Mouse (Mus musculus) liver, embryonic 14.5 days (tissue): ENCODE data around the gene Ccr4. TPM values are rescaled to one million over a fixed set of nuclear protein-coding genes. Genes with fewer than 3 reads are reported as not detected.

ENCODE experiments used
- ATAC-seq: fragments of 200-750 bp; cut with Nextera tagmentation; 2 replicates; pipeline ENCODE4 v1.8.0; 2017; ENCODE audit warnings: moderate number of reproducible peaks, mild to moderate bottlenecking, moderate library complexity; ENCODE audit not compliant: insufficient read depth
- DNase-seq, 3 experiments: peaks; one replicate each; pipeline ENCODE4 v3.0.0-alpha.2; 2012 to 2013; ENCODE audit warnings: low read depth in 3 of 3, low spot score in 3 of 3
- H3K27ac ChIP-seq: fragments of 300-500 bp; sonication (generic); 2 replicates; pipeline ENCODE4 v1.5.1; 2014; ENCODE audit warnings: moderate library complexity, mild to moderate bottlenecking, control low read depth, inconsistent platforms
- H3K27me3 ChIP-seq: fragments of 300-500 bp; sonication (generic); 2 replicates; pipeline ENCODE4 v1.6.1; 2014; ENCODE audit warnings: mild to moderate bottlenecking, low read length, moderate library complexity; ENCODE audit not compliant: control insufficient read depth, insufficient read depth
- H3K36me3 ChIP-seq: fragments of 300-500 bp; sonication (generic); replicated peaks from 2 replicates; pipeline ENCODE4 v1.6.1; 2014; ENCODE audit warnings: low read depth; ENCODE audit not compliant: control insufficient read depth, insufficient read depth
- H3K4me1 ChIP-seq, 2 experiments: fragments of 200-500 bp in 1 of 2; fragments of 300-500 bp in 1 of 2; sonication (generic) in 1 of 2; replicated peaks; 2 replicates each; pipeline ENCODE4 v1.6.1; 2012 to 2014; ENCODE audit warnings: antibody characterized with exemption in 1 of 2, inconsistent platforms in 1 of 2, low read length in 1 of 2; ENCODE audit not compliant: control insufficient read depth in 2 of 2, insufficient read depth in 2 of 2
- H3K4me2 ChIP-seq: fragments of 300-500 bp; sonication (generic); 2 replicates; pipeline ENCODE4 v1.6.1; 2014; ENCODE audit warnings: low read depth, mild to moderate bottlenecking, control low read depth, moderate library complexity
- H3K4me3 ChIP-seq, 2 experiments: fragments of 200-500 bp in 1 of 2; fragments of 300-500 bp in 1 of 2; sonication (generic) in 1 of 2; 2 replicates each; pipeline ENCODE4 v1.5.1; 2012 to 2014; ENCODE audit warnings: low read depth in 2 of 2, low read length in 2 of 2, mild to moderate bottlenecking in 2 of 2, control low read depth in 1 of 2, inconsistent platforms in 1 of 2, moderate library complexity in 1 of 2; ENCODE audit not compliant: insufficient read depth in 1 of 2
- H3K9ac ChIP-seq: fragments of 300-500 bp; sonication (generic); replicated peaks from 2 replicates; pipeline ENCODE4 v1.6.1; 2014; ENCODE audit warnings: mild to moderate bottlenecking, control low read depth, moderate library complexity
- H3K9me3 ChIP-seq: fragments of 300-500 bp; sonication (generic); 2 replicates; pipeline ENCODE4 v1.6.1; 2016; ENCODE audit warnings: low read length, mixed read lengths; ENCODE audit not compliant: control insufficient read depth
- CTCF ChIP-seq: IDR thresholded peaks from 2 replicates; pipeline ENCODE4 v1.5.1; 2016; ENCODE audit warnings: antibody characterized with exemption, low read depth, control low read depth
- EP300 ChIP-seq: IDR thresholded peaks from 2 replicates; pipeline ENCODE4 v1.6.1; 2016; ENCODE audit warnings: antibody characterized with exemption, low read depth
- WGBS: fragments of 180-500 bp; shearing (Covaris S2); extraction: QIAGEN DNeasy Blood & Tissue Kit; methylation state at CpG from one replicate; pipeline ENCODE4 v1.1.7; 2014; ENCODE audit not compliant: insufficient replicate concordance; 5-methylcytosine and 5-hydroxymethylcytosine counted together
- polyA plus RNA-seq, 2 experiments: library from polyadenylated mRNA; depleted of rRNA in 1 of 2; stranded (reverse) in 1 of 2; unstranded in 1 of 2; fragments of >200 nt; fragmentation: Nextera tagmentation in 1 of 2; extraction: Ambion mirVana in 1 of 2; gene quantifications; 2 replicates each; pipeline versions ENCODE4 v1.2.1 to v1.2.3; 2012 to 2014

Gene Ccr4
- polyA plus RNA-seq (2012; rRNA removed) (not detected in 2 replicates), polyA plus RNA-seq (2014; fragmentation: Nextera tagmentation; extraction: Ambion mirVana) (not detected in 2 replicates)

- no peak within 1 kb of the TSS for H3K4me2 ChIP-seq
- H3K27me3 ChIP-seq, result no peaks in the 10 kb centered on the region
- H3K9ac ChIP-seq, result no peak within 1 kb of the TSS
- H3K4me3 ChIP-seq, result no peak within 1 kb of the TSS
- TF ChIP-seq CTCF (no peak), EP300 (no peak)
- no peak within 1 kb of the TSS for H3K27ac ChIP-seq
- DNase-seq (no peak), ATAC-seq (no peak)
- H3K36me3 ChIP-seq, result no peaks in the 10 kb centered on the region
- H3K9me3 ChIP-seq, result no peaks in the 10 kb centered on the region
- peaks cover 0 to 11% of the 10 kb centered on the region in 2 experiments; a peak in 2 of 4 replicates for H3K4me1 ChIP-seq
- 72% methylated on average over 9 of the region's 9 CpGs for WGBS
Observed at GRCm38 (mm10) chr9:114504816-114505215, at the start of gene Ccr4. Ccr4 (minus strand) TSS chr9:114504916.

GRCm38 (mm10) chr9:114553828-114554227 is 49.1 kb upstream of the Ccr4 start:
- ATAC-seq (no peak), DNase-seq (no peak)
- H3K9me3 ChIP-seq, result no peaks in the 10 kb centered on the region
- H3K36me3 ChIP-seq, result no peaks in the 10 kb centered on the region
- H3K9ac ChIP-seq, result no peak overlapping the region
- no peak overlapping the region for H3K4me2 ChIP-seq
- H3K27ac ChIP-seq, result no peak overlapping the region
- peaks cover 0 to 14% of the 10 kb centered on the region in 2 experiments; a peak in 2 of 4 replicates for H3K4me1 ChIP-seq
- H3K27me3 ChIP-seq, result peaks cover 9% of the 10 kb centered on the region
- TF ChIP-seq EP300, result no peak
- no peak for TF ChIP-seq CTCF
- no peak overlapping the region for H3K4me3 ChIP-seq

GRCm38 (mm10) chr9:114550033-114550432 is 45.3 kb upstream of the Ccr4 start:
- H3K36me3 ChIP-seq, result no peaks in the 10 kb centered on the region
- H3K4me1 ChIP-seq, result peaks cover 4 to 36% of the 10 kb centered on the region in 2 experiments
- ATAC-seq (no peak), DNase-seq (no peak)
- no peak overlapping the region for H3K27ac ChIP-seq
- TF ChIP-seq CTCF (no peak), EP300 (no peak)
- no peaks in the 10 kb centered on the region for H3K9me3 ChIP-seq
- H3K27me3 ChIP-seq, result no peaks in the 10 kb centered on the region
- no peak overlapping the region for H3K9ac ChIP-seq
- WGBS, result 38% methylated on average over 6 of the region's 6 CpGs
- no peak overlapping the region for H3K4me2 ChIP-seq
- no peak overlapping the region for H3K4me3 ChIP-seq

DNA sequence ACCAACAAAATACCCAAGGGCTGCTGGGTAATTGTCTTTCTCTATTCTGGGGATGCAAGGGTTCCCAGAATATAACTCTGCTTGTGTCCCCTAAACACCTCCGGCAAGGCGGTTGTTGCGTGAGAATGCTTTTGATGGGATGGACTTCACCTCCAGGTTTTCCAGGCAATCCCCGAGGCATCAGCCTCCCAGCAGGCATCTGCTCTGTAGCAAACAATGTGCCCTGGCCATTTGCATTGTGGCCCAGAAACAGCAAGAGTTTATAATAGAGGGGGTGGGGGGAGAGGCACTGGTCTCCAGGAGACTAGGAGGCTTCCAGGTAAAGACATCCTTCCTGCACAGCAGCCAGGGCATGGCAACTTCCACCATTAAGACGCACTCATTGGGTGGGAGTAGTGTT is 44.4 kb upstream of the Ccr4 start:
- no peaks in the 10 kb centered on the region for H3K9me3 ChIP-seq
- ATAC-seq (no peak), DNase-seq (no peak)
- H3K27ac ChIP-seq, result no peak overlapping the region
- WGBS, result 59% methylated on average over 5 of the region's 5 CpGs
- peaks cover 6 to 39% of the 10 kb centered on the region in 2 experiments for H3K4me1 ChIP-seq
- H3K9ac ChIP-seq, result no peak overlapping the region
- no peaks in the 10 kb centered on the region for H3K36me3 ChIP-seq
- no peak overlapping the region for H3K4me2 ChIP-seq
- TF ChIP-seq EP300, result no peak
- no peak for TF ChIP-seq CTCF
- H3K4me3 ChIP-seq, result no peak overlapping the region
- H3K27me3 ChIP-seq, result no peaks in the 10 kb centered on the region

DNA sequence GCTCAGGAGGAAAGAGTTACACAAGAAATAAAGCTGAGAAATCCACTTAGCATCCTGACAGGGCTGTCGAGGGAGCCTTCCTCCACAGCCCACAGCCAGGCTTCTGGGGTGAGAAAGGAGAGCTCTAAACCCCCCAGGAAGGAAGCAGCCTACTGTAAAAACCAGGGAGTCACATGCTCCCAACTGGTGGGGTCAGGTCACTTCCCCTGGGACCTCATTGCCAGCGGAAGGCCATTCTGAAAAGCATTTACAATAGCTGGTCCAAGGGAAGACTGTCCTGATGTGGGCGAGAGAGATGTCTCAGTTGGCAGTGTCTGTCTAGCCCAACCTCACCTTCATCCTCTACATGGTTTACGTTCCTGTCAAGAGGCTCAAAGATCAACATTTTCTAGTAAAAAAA is 43.8 kb upstream of the Ccr4 start:
- Histone ChIP-seq H3K4me3 (no peak overlapping the region), H3K9me3 (no peaks in the 10 kb centered on the region), H3K27ac (no peak overlapping the region), H3K9ac (no peak overlapping the region), H3K27me3 (no peaks in the 10 kb centered on the region), H3K4me2 (no peak overlapping the region), H3K4me1 (peaks cover 6 to 35% of the 10 kb centered on the region in 2 experiments), H3K36me3 (no peaks in the 10 kb centered on the region)
- WGBS, result 36% methylated on average over 4 of the region's 4 CpGs
- no peak for TF ChIP-seq EP300
- TF ChIP-seq CTCF, result no peak
- DNase-seq, result no peak
- ATAC-seq, result no peak
